Comparison of ENCODE assay signal across 8 mouse cellular contexts in genomic region chr7:67421476-67422186, GRCm38 (mm10). TPM values are rescaled to one million over a fixed set of nuclear protein-coding genes. Genes with fewer than 3 reads are reported as not detected.
A peak's percentile ranks its signal among the peaks of the same experiment; 100 is the strongest.
DNase-seq lines count a peak whose midpoint lies in the region; ATAC-seq and TF ChIP-seq lines count a peak whose summit lies in the region.

No protein-coding gene starts in this region.

- no peaks in the 10 kb centered on the region for H3K9me3 ChIP-seq in kidney, embryonic 14.5 days (ENCODE audit: control insufficient read depth, low read length)
- no peaks in the 10 kb centered on the region for H3K9me3 ChIP-seq in forebrain, embryonic 14.5 days (replicated peaks; ENCODE audit: control insufficient read depth, low read length)

- WGBS in kidney, embryonic 14.5 days, result 64% methylated on average over 12 of the region's 12 CpGs
- 56% methylated on average over 12 of the region's 12 CpGs for WGBS in forebrain, embryonic 14.5 days
- WGBS in thymus, adult 2 months, result 27% methylated on average over 12 of the region's 12 CpGs

- no peaks in the 10 kb centered on the region for H3K4me1 ChIP-seq in kidney, embryonic 14.5 days (ENCODE audit: control insufficient read depth, insufficient read depth, low read length)
- H3K4me1 ChIP-seq in forebrain, embryonic 14.5 days (ENCODE audit: control insufficient read depth, insufficient read depth, low read length), result peaks cover 11% of the 10 kb centered on the region
- peaks cover 64% of the 10 kb centered on the region for H3K4me1 ChIP-seq in thymus, adult 2 months (replicated peaks; ENCODE audit: control insufficient read depth, insufficient read depth, low read length)

- no peak for ATAC-seq in kidney, embryonic 14.5 days (ENCODE audit: low FRiP score, low TSS enrichment)
- ATAC-seq in forebrain, embryonic 14.5 days, result peak; percentile 91

- no peak overlapping the region for H3K27ac ChIP-seq in kidney, embryonic 14.5 days (ENCODE audit: low read depth, low read length)
- H3K27ac ChIP-seq in forebrain, embryonic 14.5 days (ENCODE audit: low read depth, low read length), result peak overlapping the region; percentile 79
- peak overlapping the region; percentile 98 for H3K27ac ChIP-seq in thymus, adult 2 months (ENCODE audit: control insufficient read depth, insufficient read depth, low read length)

- DNase-seq in kidney, adult 18-20 months, result peak; percentile 46
- peak; percentile 77 for DNase-seq in MN1 (ENCODE audit: low spot score)
- peak; percentile 89 for DNase-seq in forebrain, embryonic 14.5 days (ENCODE audit: low spot score)
- peak; percentile 84 for DNase-seq in heart, postnatal 4 days
- DNase-seq in lung, postnatal 25 days (ENCODE audit: low spot score), result peak; percentile 58
- peak; percentile 58 for DNase-seq in thymus, adult 2 months
- DNase-seq in urinary bladder, postnatal 10 days (ENCODE audit: low spot score), result no peak

- H3K4me3 ChIP-seq in kidney, embryonic 14.5 days (ENCODE audit: low read length), result no peak overlapping the region
- H3K4me3 ChIP-seq in forebrain, embryonic 14.5 days (ENCODE audit: low read depth, low read length), result no peak overlapping the region
- peak overlapping the region; percentile 47 for H3K4me3 ChIP-seq in thymus, adult 2 months (ENCODE audit: control insufficient read depth, insufficient read depth, low read length)

- no peaks in the 10 kb centered on the region for H3K36me3 ChIP-seq in kidney, embryonic 14.5 days (ENCODE audit: control insufficient read depth, insufficient read depth, low read length)
- H3K36me3 ChIP-seq in forebrain, embryonic 14.5 days (ENCODE audit: control insufficient read depth, insufficient read depth, low read length), result no peaks in the 10 kb centered on the region
- H3K36me3 ChIP-seq in thymus, adult 2 months (ENCODE audit: control insufficient read depth, insufficient read depth, low read length), result no peaks in the 10 kb centered on the region

- no peak overlapping the region for H3K4me2 ChIP-seq in kidney, embryonic 14.5 days (replicated peaks; ENCODE audit: low read depth, low read length)
- H3K4me2 ChIP-seq in forebrain, embryonic 14.5 days (ENCODE audit: low read length), result no peak overlapping the region

- TF ChIP-seq CTCF in thymus, adult 2 months (IDR thresholded peaks at IDR 0.05; ENCODE audit: borderline replicate concordance, control insufficient read depth, extremely low read depth, insufficient read depth, low read length, poor library complexity), result no peak

- TF ChIP-seq POLR2A in thymus, adult 2 months (IDR thresholded peaks at IDR 0.05; ENCODE audit: control insufficient read depth, extremely low read depth, insufficient read depth, low read length, poor library complexity), result peak; percentile 52; the same call in 1 of the 2 replicates

- no peak overlapping the region for H3K9ac ChIP-seq in kidney, embryonic 14.5 days (ENCODE audit: low read depth, low read length)
- H3K9ac ChIP-seq in forebrain, embryonic 14.5 days (ENCODE audit: low read length), result no peak overlapping the region

- no peaks in the 10 kb centered on the region for H3K27me3 ChIP-seq in kidney, embryonic 14.5 days (ENCODE audit: control insufficient read depth, insufficient read depth, low read length)
- no peaks in the 10 kb centered on the region for H3K27me3 ChIP-seq in forebrain, embryonic 14.5 days (replicated peaks; ENCODE audit: control insufficient read depth, insufficient read depth, low read length)
- H3K27me3 ChIP-seq in thymus, adult 2 months (ENCODE audit: control insufficient read depth, insufficient read depth, low read length), result no peaks in the 10 kb centered on the region

RNA-seq across cellular contexts. Expression of gene Mef2a, which starts 49.0 kb away (rescaled TPM):
- 22.6 and 45.6 TPM in 2 replicates for polyA plus RNA-seq in kidney, embryonic 14.5 days (2014; fragmentation: Nextera tagmentation; extraction: Ambion mirVana)
- polyA plus RNA-seq in forebrain, embryonic 14.5 days (2014; fragmentation: Nextera tagmentation; extraction: Ambion mirVana), result 27.9 and 39.4 TPM in 2 replicates
- total RNA-seq in heart, postnatal 4 days (2021), result 100 to 1,000 TPM; 250 to 257 TPM
- 66.6 and 75.3 TPM in 2 replicates for polyA plus RNA-seq in thymus, adult 2 months (2012; rRNA removed)
